Mouse (Mus musculus) urinary bladder, adult 2 months (tissue): Measurements from ENCODE around the gene Wfdc9. TPM values are rescaled to one million over a fixed set of nuclear protein-coding genes. Genes with fewer than 3 reads are reported as not detected.
A peak's percentile ranks its signal among the peaks of the same experiment; 100 is the strongest.

ENCODE experiments used
- DNase-seq: peaks from one replicate; pipeline ENCODE4 v3.0.0; 2022; ENCODE audit warnings: low spot score
- polyA plus RNA-seq: library from polyadenylated mRNA; depleted of rRNA; stranded (reverse); fragments of >200 nt; gene quantifications from 2 replicates; pipeline ENCODE4 v1.2.3, GENCODE M21; 2012; rRNA removed

The Wfdc9 gene
- polyA plus RNA-seq = not detected in 2 replicates

GRCm38 (mm10) chr2:164656483-164656882, at the start of gene Wfdc9:
Gene Wfdc9, minus strand, starts transcription at chr2:164656583.
- no peak for DNase-seq

GRCm38 (mm10) chr2:164705991-164706390, 49.6 kb upstream of the Wfdc9 start:
- DNase-seq = no peak

GRCm38 (mm10) chr2:164705328-164705727, 48.9 kb upstream of the Wfdc9 start:
- DNase-seq = no peak

GRCm38 (mm10) chr2:164704235-164704634, 47.9 kb upstream of the Wfdc9 start:
- no peak for DNase-seq

- no peak for DNase-seq
Measured at GRCm38 (mm10) chr2:164701761-164702160, 45.4 kb upstream of the Wfdc9 start.

GRCm38 (mm10) chr2:164700959-164701358, 44.6 kb upstream of the Wfdc9 start:
- DNase-seq = no peak

- no peak for DNase-seq
Measured at GRCm38 (mm10) chr2:164698201-164698600, 41.8 kb upstream of the Wfdc9 start, which contains the start of gene Spint4. Gene Spint4, plus strand, starts transcription at chr2:164698501.

- no peak for DNase-seq
Measured at GRCm38 (mm10) chr2:164684807-164685206, 28.4 kb upstream of the Wfdc9 start, which contains the start of gene Wfdc13. Gene Wfdc13, plus strand, starts transcription at chr2:164685107.

GRCm38 (mm10) chr2:164679906-164680305, 23.5 kb upstream of the Wfdc9 start:
- DNase-seq = no peak

GRCm38 (mm10) chr2:164678848-164679625, 22.7 kb upstream of the Wfdc9 start:
- DNase-seq = peak; percentile 25

- DNase-seq = no peak
Measured at GRCm38 (mm10) chr2:164676916-164677685, 20.7 kb upstream of the Wfdc9 start.

GRCm38 (mm10) chr2:164676103-164676502, 19.7 kb upstream of the Wfdc9 start:
- DNase-seq = no peak

- no peak for DNase-seq
Measured at GRCm38 (mm10) chr2:164673987-164674386, 17.6 kb upstream of the Wfdc9 start, which contains the start of gene Wfdc11. Gene Wfdc11, minus strand, starts transcription at chr2:164674087.

GRCm38 (mm10) chr2:164670938-164671337, 14.6 kb upstream of the Wfdc9 start:
- no peak for DNase-seq

GRCm38 (mm10) chr2:164670261-164670660, 13.9 kb upstream of the Wfdc9 start:
- no peak for DNase-seq

GRCm38 (mm10) chr2:164664851-164665250, 8.5 kb upstream of the Wfdc9 start:
- DNase-seq = no peak

GRCm38 (mm10) chr2:164655858-164656257, 525 bp downstream of the Wfdc9 start, which contains the start of gene Wfdc10:
Gene Wfdc10, plus strand, starts transcription at chr2:164656046.
- DNase-seq = no peak

GRCm38 (mm10) chr2:164641881-164642673, 14.3 kb downstream of the Wfdc9 start:
- no peak for DNase-seq

- DNase-seq = no peak
Measured at GRCm38 (mm10) chr2:164641129-164641528, 15.3 kb downstream of the Wfdc9 start.

GRCm38 (mm10) chr2:164638696-164639095, 17.7 kb downstream of the Wfdc9 start, which contains the start of gene Wfdc16:
Gene Wfdc16, minus strand, starts transcription at chr2:164638796.
- DNase-seq = no peak

- DNase-seq = no peak
Measured at GRCm38 (mm10) chr2:164635266-164635665, 21.1 kb downstream of the Wfdc9 start.

GRCm38 (mm10) chr2:164621775-164622174, 34.6 kb downstream of the Wfdc9 start:
- no peak for DNase-seq
